Mouse (Mus musculus) embryo, embryonic 9.5 days (tissue): ENCODE measurements around the gene Kcnmb2.

Source experiments
- DNase-seq: peaks from one replicate; pipeline ENCODE4 v3.0.0-alpha.2; 2017; ENCODE audit errors: extremely low spot score

Kcnmb2 gene

GRCm38 (mm10) chr3:32132395-32133004 lies 230.2 kb downstream of the Kcnmb2 start:
- no peak for DNase-seq

GRCm38 (mm10) chr3:32144194-32144593 lies 241.9 kb downstream of the Kcnmb2 start:
- no peak for DNase-seq

GRCm38 (mm10) chr3:32144655-32145054 lies 242.3 kb downstream of the Kcnmb2 start:
- no peak for DNase-seq

GRCm38 (mm10) chr3:32147739-32148138 lies 245.4 kb downstream of the Kcnmb2 start:
- no peak for DNase-seq

GRCm38 (mm10) chr3:32149851-32150570 lies 247.7 kb downstream of the Kcnmb2 start:
- DNase-seq = no peak

GRCm38 (mm10) chr3:32180519-32180918 lies 278.2 kb downstream of the Kcnmb2 start:
- no peak for DNase-seq

- no peak for DNase-seq
Measured at GRCm38 (mm10) chr3:32185855-32186522, 283.7 kb downstream of the Kcnmb2 start.

- peak; percentile 56 for DNase-seq
Measured at GRCm38 (mm10) chr3:32188521-32188920, 286.2 kb downstream of the Kcnmb2 start.

GRCm38 (mm10) chr3:32188955-32189354 lies 286.6 kb downstream of the Kcnmb2 start:
- no peak for DNase-seq

- no peak for DNase-seq
Measured at GRCm38 (mm10) chr3:32189956-32190355, 287.6 kb downstream of the Kcnmb2 start.

- DNase-seq = no peak
Measured at GRCm38 (mm10) chr3:32194014-32194413, 291.7 kb downstream of the Kcnmb2 start.

GRCm38 (mm10) chr3:32226755-32227154 lies 324.4 kb downstream of the Kcnmb2 start:
- DNase-seq = no peak

GRCm38 (mm10) chr3:32236766-32237165 lies 334.5 kb downstream of the Kcnmb2 start:
- DNase-seq = no peak
